Mouse (Mus musculus): ENCODE data around the gene Cldn34b3. TPM values are rescaled to one million over a fixed set of nuclear protein-coding genes. Genes with fewer than 3 reads are reported as not detected.
"Not testable (repeated sequence)": the region's sequence is repeated elsewhere in the genome, so short reads cannot be mapped to it uniquely, and the experiment has no call there.

The Cldn34b3 gene
- not detected in 2 replicates for polyA plus RNA-seq (2014; fragmentation: Nextera tagmentation; extraction: Ambion mirVana)

- DNase-seq (ENCODE audit: low spot score); H3K4me3 ChIP-seq (ENCODE audit: low read depth, low read length); H3K9ac ChIP-seq (ENCODE audit: low read depth, low read length); H3K27me3 ChIP-seq (ENCODE audit: control insufficient read depth, insufficient read depth, low read length); H3K4me1 ChIP-seq (replicated peaks; ENCODE audit: control insufficient read depth, insufficient read depth, low read length); H3K27ac ChIP-seq (ENCODE audit: low read depth, low read length); H3K9me3 ChIP-seq (ENCODE audit: control insufficient read depth, low read length); H3K4me2 ChIP-seq (replicated peaks; ENCODE audit: low read depth, low read length); H3K36me3 ChIP-seq (ENCODE audit: control insufficient read depth, insufficient read depth, low read length); ATAC-seq (ENCODE audit: low FRiP score): not testable (repeated sequence)
- WGBS, result 81% methylated on average over 1 of the region's 1 CpGs
Measured at GRCm38 (mm10) chrX:76264004-76264403, at the start of gene Cldn34b3. Cldn34b3 (plus strand) TSS chrX:76264304.

Other genes starting within 250 kb of the Cldn34b3 start
- not detected in 2 replicates for gene Cldn34b4, start 129.0 kb downstream of the Cldn34b3 start, polyA plus RNA-seq (2014; fragmentation: Nextera tagmentation; extraction: Ambion mirVana)